Mouse (Mus musculus) embryonic facial prominence, embryonic 11.5 days (tissue): ENCODE measurements around the gene Atg14. TPM values are rescaled to one million over a fixed set of nuclear protein-coding genes. Genes with fewer than 3 reads are reported as not detected.

Experiments used
- ATAC-seq: fragments of 200-750 bp; cut with Nextera tagmentation; replicated peaks from 2 replicates; pipeline ENCODE4 v1.8.0; 2017; ENCODE audit warnings: low read depth; ENCODE audit not compliant: insufficient number of reproducible peaks, low FRiP score, low TSS enrichment
- DNase-seq: peaks from one replicate; pipeline ENCODE4 v3.0.0-alpha.2; 2015; ENCODE audit warnings: low spot score
- H3K27ac ChIP-seq: fragments of 300-500 bp; sonication (generic); replicated peaks from 2 replicates; pipeline ENCODE4 v1.5.1; 2014; ENCODE audit warnings: mild to moderate bottlenecking, low read depth, low read length, control low read depth
- H3K27me3 ChIP-seq: fragments of 300-500 bp; sonication (generic); 2 replicates; pipeline ENCODE4 v1.6.1; 2014; ENCODE audit warnings: mild to moderate bottlenecking, low read length, moderate library complexity, mixed read lengths; ENCODE audit not compliant: control insufficient read depth, insufficient read depth
- H3K36me3 ChIP-seq: fragments of 300-500 bp; sonication (generic); replicated peaks from 2 replicates; pipeline ENCODE4 v1.6.1; 2014; ENCODE audit warnings: low read depth, mild to moderate bottlenecking, low read length, moderate library complexity, mixed read lengths; ENCODE audit not compliant: control insufficient read depth, insufficient read depth
- H3K4me1 ChIP-seq: fragments of 300-500 bp; sonication (generic); 2 replicates; pipeline ENCODE4 v1.6.1; 2014; ENCODE audit warnings: low read length, mixed read lengths; ENCODE audit not compliant: control insufficient read depth, insufficient read depth
- H3K4me2 ChIP-seq: fragments of 300-500 bp; sonication (generic); 2 replicates; pipeline ENCODE4 v1.6.1; 2014; ENCODE audit warnings: low read depth, mild to moderate bottlenecking, control low read depth, low read length, moderate library complexity
- H3K4me3 ChIP-seq: fragments of 300-500 bp; sonication (generic); 2 replicates; pipeline ENCODE4 v1.5.1; 2014; ENCODE audit warnings: low read depth, low read length, control low read depth
- H3K9ac ChIP-seq: fragments of 300-500 bp; sonication (generic); replicated peaks from 2 replicates; pipeline ENCODE4 v1.6.1; 2014; ENCODE audit warnings: mild to moderate bottlenecking, control low read depth, low read length
- H3K9me3 ChIP-seq: fragments of 300-500 bp; sonication (generic); replicated peaks from 2 replicates; pipeline ENCODE4 v1.6.1; 2016; ENCODE audit warnings: mild to moderate bottlenecking, low read length, inconsistent platforms, mixed read lengths; ENCODE audit not compliant: control insufficient read depth
- WGBS: fragments of 180-500 bp; shearing (Covaris S2); extraction: QIAGEN DNeasy Blood & Tissue Kit; methylation state at CpG from one replicate; pipeline ENCODE4 v1.1.7; 2014; 5-methylcytosine and 5-hydroxymethylcytosine counted together
- polyA plus RNA-seq: library from polyadenylated mRNA; unstranded; fragments of >200 nt; fragmentation: Nextera tagmentation; extraction: Ambion mirVana; gene quantifications from 2 replicates; pipeline ENCODE4 v1.2.1, GENCODE M21; 2014

Atg14 gene
- polyA plus RNA-seq, 1 experiment from 2014 or later, result 18.9 TPM

GRCm38 (mm10) chr14:47498632-47499031 lies 71.8 kb downstream of the Atg14 start:
- Histone ChIP-seq H3K36me3 (no peaks in the 10 kb centered on the region), H3K4me2 (no peak overlapping the region), H3K27ac (no peak overlapping the region), H3K27me3 (no peaks in the 10 kb centered on the region), H3K9me3 (no peaks in the 10 kb centered on the region), H3K9ac (no peak overlapping the region), H3K4me1 (no peaks in the 10 kb centered on the region), H3K4me3 (no peak overlapping the region)
- ATAC-seq (no peak), DNase-seq (no peak)
- 63% methylated on average over 5 of the region's 5 CpGs for WGBS

- Histone ChIP-seq H3K27me3 (no peaks in the 10 kb centered on the region), H3K9ac (no peak overlapping the region), H3K36me3 (no peaks in the 10 kb centered on the region), H3K9me3 (no peaks in the 10 kb centered on the region), H3K27ac (no peak overlapping the region), H3K4me2 (no peak overlapping the region), H3K4me1 (no peaks in the 10 kb centered on the region), H3K4me3 (no peak overlapping the region)
- WGBS, result 82% methylated on average over 3 of the region's 3 CpGs
- ATAC-seq (no peak), DNase-seq (no peak)
Observed at GRCm38 (mm10) chr14:47497166-47497565, 73.3 kb downstream of the Atg14 start.

GRCm38 (mm10) chr14:47495951-47496350 lies 74.5 kb downstream of the Atg14 start:
- ATAC-seq (no peak), DNase-seq (no peak)
- no peaks in the 10 kb centered on the region for H3K4me1 ChIP-seq
- H3K4me3 ChIP-seq, result no peak overlapping the region
- no peak overlapping the region for H3K4me2 ChIP-seq
- H3K9me3 ChIP-seq, result no peaks in the 10 kb centered on the region
- no peaks in the 10 kb centered on the region for H3K27me3 ChIP-seq
- no peak overlapping the region for H3K9ac ChIP-seq
- 94% methylated on average over 3 of the region's 3 CpGs for WGBS
- H3K36me3 ChIP-seq, result no peaks in the 10 kb centered on the region
- H3K27ac ChIP-seq, result no peak overlapping the region

GRCm38 (mm10) chr14:47493592-47494361 lies 76.7 kb downstream of the Atg14 start:
- Histone ChIP-seq H3K9me3 (no peaks in the 10 kb centered on the region), H3K36me3 (no peaks in the 10 kb centered on the region), H3K27ac (no peak overlapping the region), H3K9ac (no peak overlapping the region), H3K4me2 (no peak overlapping the region), H3K4me1 (no peaks in the 10 kb centered on the region; the same call in 1 of the 2 replicates), H3K4me3 (no peak overlapping the region), H3K27me3 (no peaks in the 10 kb centered on the region)
- WGBS, result 88% methylated on average over 2 of the region's 2 CpGs
- DNase-seq, result no peak
- ATAC-seq, result no peak

Other genes with a start within 250 kb of the Atg14 start
- gene Lgals3, start 202.9 kb downstream of the Atg14 start, polyA plus RNA-seq, result 1.5 and 1.7 TPM in 2 replicates
- 65.2 and 76.5 TPM in 2 replicates for gene Dlgap5, start 152.2 kb downstream of the Atg14 start, polyA plus RNA-seq
- 22.8 and 24.9 TPM in 2 replicates for gene Fbxo34, start 120.2 kb downstream of the Atg14 start, polyA plus RNA-seq
- 70.8 and 86.6 TPM in 2 replicates for gene Ktn1, start 77.8 kb upstream of the Atg14 start, polyA plus RNA-seq